ENCODE assay signal across 8 mouse cellular contexts in genomic region chr2:156180094-156180821, GRCm38 (mm10). TPM values are rescaled to one million over a fixed set of nuclear protein-coding genes. Genes with fewer than 3 reads are reported as not detected.
DNase-seq lines count a peak whose midpoint lies in the region; ATAC-seq and TF ChIP-seq lines count a peak whose summit lies in the region.

Gene Rbm39, minus strand, starts transcription at chr2:156180238.

- in situ Hi-C loops in CH12.LX (cut with MboI; ENCODE audit: low pct_ligation_motif_present, low pct_unique_long_range_greater_than_20kb, low sequenced_read_pairs), result no loop called here

- peaks cover 0 to 30% of the 10 kb centered on the region in 2 experiments; a peak in 2 of 4 replicates for H3K4me1 ChIP-seq in CH12.LX (ENCODE audit: control insufficient read depth in 1 of 2, insufficient read depth in 2 of 2)
- peaks cover 27% of the 10 kb centered on the region for H3K4me1 ChIP-seq in forebrain, embryonic 12.5 days
- H3K4me1 ChIP-seq in heart, postnatal 0 days (ENCODE audit: control insufficient read depth, insufficient read depth), result peaks cover 25% of the 10 kb centered on the region
- H3K4me1 ChIP-seq in liver, embryonic 16.5 days (ENCODE audit: control insufficient read depth, low read depth, low read length), result peaks cover 21% of the 10 kb centered on the region
- peaks cover 43% of the 10 kb centered on the region for H3K4me1 ChIP-seq in neural tube, embryonic 13.5 days (replicated peaks)
- H3K4me1 ChIP-seq in testis, adult 2 months (ENCODE audit: control insufficient read depth, insufficient read depth, low read length), result no peaks in the 10 kb centered on the region; the same call in 1 of the 2 replicates

- peak within 1 kb of the TSS; percentile 76 to 94 (median 91) for H3K4me3 ChIP-seq in CH12.LX (replicated peaks in 1 of 3; ENCODE audit: low read depth in 2 of 3, low read length in 2 of 3, poor library complexity in 1 of 3)
- peak within 1 kb of the TSS; percentile 100 for H3K4me3 ChIP-seq in forebrain, embryonic 12.5 days (replicated peaks)
- peak within 1 kb of the TSS; percentile 95 for H3K4me3 ChIP-seq in heart, postnatal 0 days (ENCODE audit: low read depth, low read length)
- H3K4me3 ChIP-seq in liver, embryonic 16.5 days (ENCODE audit: low read depth, low read length), result peak within 1 kb of the TSS; percentile 93
- peak within 1 kb of the TSS; percentile 99 for H3K4me3 ChIP-seq in neural tube, embryonic 13.5 days
- peak within 1 kb of the TSS; percentile 94 for H3K4me3 ChIP-seq in testis, adult 2 months (ENCODE audit: control insufficient read depth, low read depth, low read length)

- peak; percentile 98 for ATAC-seq in forebrain, embryonic 12.5 days (ENCODE audit: low FRiP score)
- ATAC-seq in heart, postnatal 0 days (ENCODE audit: insufficient read depth, low read depth), result peak; percentile 94
- ATAC-seq in liver, embryonic 16.5 days (ENCODE audit: low read depth), result peak; percentile 92
- ATAC-seq in neural tube, embryonic 13.5 days (ENCODE audit: low read depth), result peak; percentile 97

- DNase-seq in CH12.LX (ENCODE audit: extremely low read depth), result peak; percentile 100
- DNase-seq in c-Kit-positive CD71-positive TER-119-negative erythroid progenitor cells, embryonic 14.5 days (ENCODE audit: low read depth), result peak; percentile 100
- peak; percentile 99 for DNase-seq in heart, postnatal 0 days (ENCODE audit: low spot score)
- peak; percentile 100 for DNase-seq in kidney, postnatal 4 days

- WGBS in forebrain, embryonic 12.5 days, result under 1% methylated on average over 47 of the region's 47 CpGs
- WGBS in heart, postnatal 0 days, result under 1% methylated on average over 47 of the region's 47 CpGs
- WGBS in liver, embryonic 16.5 days (ENCODE audit: insufficient replicate concordance), result under 1% methylated on average over 47 of the region's 47 CpGs
- under 1% methylated on average over 47 of the region's 47 CpGs for WGBS in neural tube, embryonic 13.5 days

- no peaks in the 10 kb centered on the region for H3K27me3 ChIP-seq in CH12.LX (replicated peaks)
- H3K27me3 ChIP-seq in forebrain, embryonic 12.5 days, result 0 out of 2 replicates have a peak, but pooled peaks cover 3% of the 10 kb centered on the region
- no peaks in the 10 kb centered on the region for H3K27me3 ChIP-seq in heart, postnatal 0 days (ENCODE audit: control insufficient read depth, insufficient read depth, low read length)
- H3K27me3 ChIP-seq in liver, embryonic 16.5 days (ENCODE audit: control insufficient read depth, insufficient read depth, low read depth, low read length), result no peaks in the 10 kb centered on the region
- H3K27me3 ChIP-seq in neural tube, embryonic 13.5 days, result no peaks in the 10 kb centered on the region
- H3K27me3 ChIP-seq in testis, adult 2 months (ENCODE audit: control insufficient read depth, insufficient read depth, low read length), result no peaks in the 10 kb centered on the region

- TF ChIP-seq POLR2A in CH12.LX (IDR thresholded peaks at IDR 0.05; ENCODE audit: low read depth, low read length), result peak; percentile 87
- peak; percentile 95 for TF ChIP-seq POLR2A in testis, adult 2 months (IDR thresholded peaks at IDR 0.05; ENCODE audit: control insufficient read depth, low read depth, low read length)

- dilution Hi-C loops in CH12.LX (cut with MboI; ENCODE audit: extremely low pct_ligation_motif_present, extremely low pct_unique_long_range_greater_than_20kb, low sequenced_read_pairs), result no loop called here

- H3K9ac ChIP-seq in CH12.LX (ENCODE audit: insufficient read depth, low read depth), result peak within 1 kb of the TSS; percentile 98
- peak within 1 kb of the TSS; percentile 100 for H3K9ac ChIP-seq in forebrain, embryonic 12.5 days
- H3K9ac ChIP-seq in heart, postnatal 0 days (replicated peaks; ENCODE audit: low read depth, low read length), result peak within 1 kb of the TSS; percentile 100
- H3K9ac ChIP-seq in liver, embryonic 16.5 days (ENCODE audit: low read depth, low read length), result peak within 1 kb of the TSS; percentile 100
- H3K9ac ChIP-seq in neural tube, embryonic 13.5 days, result peak within 1 kb of the TSS; percentile 100

- TF ChIP-seq RAD21 in CH12.LX (IDR thresholded peaks at IDR 0.05; ENCODE audit: low read depth, low read length), result no peak

- H3K79me2 ChIP-seq in CH12.LX (replicated peaks; ENCODE audit: control insufficient read depth, extremely low read depth, insufficient read depth, poor library complexity, severe bottlenecking), result peaks cover 35% of the 10 kb centered on the region

- H3K27ac ChIP-seq in CH12.LX (ENCODE audit: insufficient read depth, low read depth), result peak within 1 kb of the TSS; percentile 92
- H3K27ac ChIP-seq in forebrain, embryonic 12.5 days, result peak within 1 kb of the TSS; percentile 97
- peak within 1 kb of the TSS; percentile 99 for H3K27ac ChIP-seq in heart, postnatal 0 days (ENCODE audit: low read depth)
- peak within 1 kb of the TSS; percentile 98 for H3K27ac ChIP-seq in liver, embryonic 16.5 days (ENCODE audit: low read length)
- peak within 1 kb of the TSS; percentile 99 for H3K27ac ChIP-seq in neural tube, embryonic 13.5 days (replicated peaks)
- peak within 1 kb of the TSS; percentile 97 for H3K27ac ChIP-seq in testis, adult 2 months (ENCODE audit: control insufficient read depth, insufficient read depth, low read depth, low read length)

- H3K9me3 ChIP-seq in CH12.LX (replicated peaks; ENCODE audit: low read length), result no peaks in the 10 kb centered on the region
- H3K9me3 ChIP-seq in forebrain, embryonic 12.5 days, result no peaks in the 10 kb centered on the region
- no peaks in the 10 kb centered on the region for H3K9me3 ChIP-seq in heart, postnatal 0 days (replicated peaks; ENCODE audit: control insufficient read depth, low read length)
- no peaks in the 10 kb centered on the region for H3K9me3 ChIP-seq in liver, embryonic 16.5 days (replicated peaks; ENCODE audit: control insufficient read depth, low read length)
- H3K9me3 ChIP-seq in neural tube, embryonic 13.5 days, result no peaks in the 10 kb centered on the region

- H3K4me2 ChIP-seq in CH12.LX (ENCODE audit: insufficient read depth, low read depth, poor library complexity, severe bottlenecking), result peak within 1 kb of the TSS; percentile 98
- H3K4me2 ChIP-seq in forebrain, embryonic 12.5 days, result peak within 1 kb of the TSS; percentile 69
- peak within 1 kb of the TSS; percentile 83 for H3K4me2 ChIP-seq in heart, postnatal 0 days (ENCODE audit: low read depth, low read length)
- peak within 1 kb of the TSS; percentile 89 for H3K4me2 ChIP-seq in liver, embryonic 16.5 days (ENCODE audit: low read depth, low read length)
- peak within 1 kb of the TSS; percentile 95 for H3K4me2 ChIP-seq in neural tube, embryonic 13.5 days

- H3K36me3 ChIP-seq in CH12.LX (replicated peaks in 1 of 2; ENCODE audit: control insufficient read depth in 1 of 2, insufficient read depth in 1 of 2, low read length in 1 of 2), result peaks cover 15 to 33% of the 10 kb centered on the region in 2 experiments
- H3K36me3 ChIP-seq in forebrain, embryonic 12.5 days (replicated peaks), result peaks cover 25% of the 10 kb centered on the region
- peaks cover 24% of the 10 kb centered on the region for H3K36me3 ChIP-seq in heart, postnatal 0 days (replicated peaks; ENCODE audit: control insufficient read depth, insufficient read depth, low read length)
- H3K36me3 ChIP-seq in liver, embryonic 16.5 days (ENCODE audit: control insufficient read depth, insufficient read depth), result peaks cover 19% of the 10 kb centered on the region
- H3K36me3 ChIP-seq in neural tube, embryonic 13.5 days, result peaks cover 24% of the 10 kb centered on the region
- H3K36me3 ChIP-seq in testis, adult 2 months (ENCODE audit: control insufficient read depth, insufficient read depth, low read length), result no peaks in the 10 kb centered on the region

- TF ChIP-seq CTCF in CH12.LX (conservative IDR thresholded peaks at IDR 0.05 in 1 of 2, IDR thresholded peaks at IDR 0.05 in 1 of 2; ENCODE audit: low read depth in 2 of 2, low read length in 2 of 2), result no peak
- peak; percentile 53 for TF ChIP-seq CTCF in heart, postnatal 0 days (IDR thresholded peaks at IDR 0.05; ENCODE audit: low read depth)
- TF ChIP-seq CTCF in testis, adult 2 months (IDR thresholded peaks at IDR 0.05; ENCODE audit: control insufficient read depth, insufficient read depth, insufficient replicate concordance, low read depth, low read length), result peak; percentile 30; the same call in 1 of the 2 replicates

- TF ChIP-seq EP300 in CH12.LX (IDR thresholded peaks at IDR 0.05; ENCODE audit: low read length), result no peak
- TF ChIP-seq EP300 in heart, postnatal 0 days (IDR thresholded peaks at IDR 0.05; ENCODE audit: low read depth), result peak; percentile 100

TF ChIP-seq in CH12.LX, 34 proteins besides CTCF, POLR2A, EP300 and RAD21:
- TF ChIP-seq TBP (conservative IDR thresholded peaks at IDR 0.05; ENCODE audit: low read depth, low read length), result peak; percentile 84
- no peak for TF ChIP-seq UBTF (IDR thresholded peaks at IDR 0.05; ENCODE audit: low read depth, low read length)
TF ChIP-seq in CH12.LX: peak in this region for 1.

RNA-seq across cellular contexts. Expression of gene Rbm39, which starts in this region (rescaled TPM):
- 212 and 232 TPM in 2 replicates for total RNA-seq in CH12.LX (2012; rRNA removed)
- 417 and 491 TPM in 2 replicates for total RNA-seq in CH12.LX (2014; rRNA removed)
- 376 and 400 TPM in 2 replicates for polyA plus RNA-seq in CH12.LX (2012; ENCODE audit: insufficient read length, low read depth)
- 708 and 716 TPM in 2 replicates for polyA plus RNA-seq in forebrain, embryonic 12.5 days (2016; fragmentation: Nextera tagmentation; extraction: Ambion mirVana)
- total RNA-seq in heart, postnatal 0 days (2014; rRNA removed; ENCODE audit: low replicate concordance), result 272 and 376 TPM in 2 replicates
- polyA plus RNA-seq in heart, postnatal 0 days (2015; fragmentation: Nextera tagmentation; extraction: Ambion mirVana), result 315 and 343 TPM in 2 replicates
- 229 and 233 TPM in 2 replicates for polyA plus RNA-seq in liver, embryonic 16.5 days (2015; fragmentation: Nextera tagmentation; extraction: Ambion mirVana)
- polyA plus RNA-seq in neural tube, embryonic 13.5 days (2015; fragmentation: Nextera tagmentation; extraction: Ambion mirVana), result 509 and 512 TPM in 2 replicates
- 19.3 and 27.9 TPM in 2 replicates for polyA plus RNA-seq in testis, adult 2 months (2012; rRNA removed)

Comparison
In these comparisons a context has a peak if more than half of its experiments do, and no peak if none do; other contexts are left out.
1. Peak in every context shown above with its lines: DNase-seq, ATAC-seq, H3K4me3 ChIP-seq and H3K27ac ChIP-seq.
2. CTCF ChIP-seq: peak in heart, postnatal 0 days (single experiment) and testis, adult 2 months (single experiment); none in CH12.LX (0 of 2).